Mouse (Mus musculus): Measurements from ENCODE around the gene Trp53bp2. TPM values are rescaled to one million over a fixed set of nuclear protein-coding genes. Genes with fewer than 3 reads are reported as not detected.

The Trp53bp2 gene
- total and polyA plus RNA-seq, 3 experiments = 2.6 to 15.1 TPM; not detected in 1

DNA sequence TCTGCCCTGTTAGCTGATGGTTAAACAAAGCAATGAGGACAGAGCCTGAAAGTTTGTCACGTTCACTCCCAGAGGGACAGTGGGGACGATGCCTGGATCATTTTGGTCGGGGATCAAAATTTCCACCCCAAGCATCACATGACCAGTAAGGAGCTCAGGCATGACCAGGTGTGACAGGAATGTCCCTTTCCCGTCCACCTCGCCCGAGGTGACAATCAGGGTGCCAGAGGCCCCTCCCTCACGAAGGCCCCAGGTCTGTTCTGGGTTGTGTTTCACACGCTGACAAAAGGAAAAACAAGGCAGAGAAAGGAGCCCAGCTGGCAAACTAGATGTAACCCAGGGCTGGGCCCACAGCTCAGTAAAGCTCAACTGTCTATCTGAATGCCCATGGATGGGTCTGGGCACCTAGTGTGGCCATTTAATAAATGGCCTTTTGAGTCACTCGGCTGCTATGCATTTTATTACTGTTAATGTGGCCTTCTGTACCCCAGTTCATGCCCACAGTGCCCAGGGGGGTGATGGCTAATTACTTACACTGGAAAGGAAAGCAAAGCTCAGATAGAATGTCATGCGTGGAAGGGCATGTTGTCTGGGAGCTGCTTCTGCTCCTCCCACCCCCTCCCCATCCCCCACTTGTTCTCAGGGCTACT, 72.8 kb downstream of the Trp53bp2 start:
- H3K79me2 ChIP-seq (ENCODE audit: control insufficient read depth, insufficient read depth, low read length, poor library complexity) = no peaks in the 10 kb centered on the region
- H3K27me3 ChIP-seq (ENCODE audit: control insufficient read depth in 1 of 2, insufficient read depth in 2 of 2, low read length in 2 of 2) = no peaks in the 10 kb centered on the region
- no peaks in the 10 kb centered on the region for H3K36me3 ChIP-seq (ENCODE audit: control insufficient read depth in 1 of 2, insufficient read depth in 2 of 2, low read length in 2 of 2)
- H3K9ac ChIP-seq (ENCODE audit: control insufficient read depth, low read depth, low read length, poor library complexity, severe bottlenecking) = no peak overlapping the region
- no peaks in the 10 kb centered on the region for H3K9me3 ChIP-seq (replicated peaks; ENCODE audit: insufficient read depth, low read length)
- H3K27ac ChIP-seq (ENCODE audit: control insufficient read depth, low read depth, low read length) = no peak overlapping the region
- H3K4me1 ChIP-seq (ENCODE audit: control insufficient read depth in 1 of 2, insufficient read depth in 2 of 2, low read length in 2 of 2) = no peaks in the 10 kb centered on the region
- TF ChIP-seq RAD21 (IDR thresholded peaks at IDR 0.05; ENCODE audit: low read depth, low read length) = no peak
- no peak for TF ChIP-seq TCF12 (IDR thresholded peaks at IDR 0.05; ENCODE audit: low read depth, low read length)
- no peak for TF ChIP-seq MAX (IDR thresholded peaks at IDR 0.05; ENCODE audit: low read length)
- TF ChIP-seq MXI1 (IDR thresholded peaks at IDR 0.05; ENCODE audit: low read depth, low read length) = no peak
- no peak for TF ChIP-seq SIN3A (IDR thresholded peaks at IDR 0.05; ENCODE audit: low read length)
- no peak overlapping the region for H3K4me3 ChIP-seq (ENCODE audit: control insufficient read depth in 1 of 2, insufficient read depth in 1 of 2, low read depth in 2 of 2, low read length in 2 of 2)
- DNase-seq (ENCODE audit: low read depth, low spot score) = no peak

DNA sequence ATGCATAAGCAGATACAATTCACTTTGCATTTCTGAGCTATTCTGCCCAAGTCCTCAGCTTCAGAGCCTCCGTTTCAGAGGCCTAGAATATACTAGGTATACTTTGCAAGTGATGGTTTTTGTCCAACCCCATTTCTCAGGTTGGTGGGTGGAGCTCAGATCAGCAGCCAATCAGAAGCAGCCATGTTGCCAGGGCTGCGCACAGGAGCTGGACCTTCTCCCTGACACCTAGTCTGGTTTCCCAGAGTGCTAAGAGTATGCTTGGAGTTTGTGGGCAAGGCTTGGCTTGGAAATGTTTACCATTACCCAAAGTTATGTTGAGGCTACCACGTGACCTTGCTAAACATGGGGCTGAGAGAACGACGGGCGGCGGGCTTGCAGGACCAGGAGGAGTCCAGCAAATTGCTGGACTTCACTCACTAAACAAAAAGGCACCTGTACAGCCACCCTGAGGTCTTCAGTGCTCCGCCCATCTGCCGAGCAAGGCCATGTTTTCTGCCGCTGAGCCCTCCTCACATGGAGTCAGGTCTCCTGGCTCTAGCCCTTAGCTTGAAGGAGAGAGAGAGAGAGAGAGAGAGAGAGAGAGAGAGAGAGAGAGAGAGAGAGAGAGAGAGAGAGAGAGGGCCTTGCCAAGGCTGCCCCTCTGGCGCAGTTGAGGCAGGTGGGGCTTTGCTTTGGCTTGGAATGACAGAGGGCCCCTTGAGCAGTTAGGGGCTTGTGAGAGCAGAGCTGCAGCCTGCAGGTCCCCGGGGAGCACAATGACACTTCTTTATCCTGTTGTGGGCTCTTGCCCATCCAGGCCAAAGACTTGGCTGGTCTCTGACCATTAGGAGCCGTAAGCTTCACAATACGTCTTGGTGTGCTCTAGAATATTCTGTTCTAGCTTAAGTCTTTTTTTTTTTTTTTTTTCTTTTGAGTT, 74.3 kb downstream of the Trp53bp2 start:
- H3K27me3 ChIP-seq (ENCODE audit: control insufficient read depth in 1 of 2, insufficient read depth in 2 of 2, low read length in 2 of 2) = no peaks in the 10 kb centered on the region
- no peaks in the 10 kb centered on the region for H3K9me3 ChIP-seq (replicated peaks; ENCODE audit: insufficient read depth, low read length)
- H3K9ac ChIP-seq (ENCODE audit: control insufficient read depth, low read depth, low read length, poor library complexity, severe bottlenecking) = no peak overlapping the region
- no peaks in the 10 kb centered on the region for H3K79me2 ChIP-seq (ENCODE audit: control insufficient read depth, insufficient read depth, low read length, poor library complexity)
- no peak for DNase-seq (ENCODE audit: low read depth, low spot score)
- no peaks in the 10 kb centered on the region for H3K4me1 ChIP-seq (ENCODE audit: control insufficient read depth in 1 of 2, insufficient read depth in 2 of 2, low read length in 2 of 2)
- no peak overlapping the region for H3K4me3 ChIP-seq (ENCODE audit: control insufficient read depth in 1 of 2, insufficient read depth in 1 of 2, low read depth in 2 of 2, low read length in 2 of 2)
- H3K27ac ChIP-seq (ENCODE audit: control insufficient read depth, low read depth, low read length) = no peak overlapping the region
- H3K36me3 ChIP-seq (ENCODE audit: control insufficient read depth in 1 of 2, insufficient read depth in 2 of 2, low read length in 2 of 2) = no peaks in the 10 kb centered on the region
- TF ChIP-seq CHD1 (IDR thresholded peaks at IDR 0.05; ENCODE audit: low read depth, low read length) (no peak), MAX (IDR thresholded peaks at IDR 0.05; ENCODE audit: low read length) (no peak), TBP (IDR thresholded peaks at IDR 0.05; ENCODE audit: low read depth, low read length) (no peak), CHD2 (IDR thresholded peaks at IDR 0.05; ENCODE audit: low read length) (no peak), MYB (IDR thresholded peaks at IDR 0.05; ENCODE audit: low read depth, low read length) (no peak), RCOR1 (IDR thresholded peaks at IDR 0.05; ENCODE audit: low read depth, low read length) (no peak), USF2 (IDR thresholded peaks at IDR 0.05; ENCODE audit: borderline replicate concordance in 1 of 2, insufficient read depth in 1 of 2, low read depth in 1 of 2, low read length in 2 of 2) (no peak), POLR2A (IDR thresholded peaks at IDR 0.05; ENCODE audit: control insufficient read depth in 1 of 2, insufficient read depth in 1 of 2, low read depth in 1 of 2, low read length in 2 of 2, poor library complexity in 1 of 2) (no peak), POLR2AphosphoS2 (IDR thresholded peaks at IDR 0.05; ENCODE audit: low read length) (no peak), ZNF384 (IDR thresholded peaks at IDR 0.05; ENCODE audit: low read depth, low read length) (no peak), NELFE (IDR thresholded peaks at IDR 0.05; ENCODE audit: low read depth, low read length) (no peak), MAZ (IDR thresholded peaks at IDR 0.05; ENCODE audit: low read depth, low read length) (no peak), CTCF (IDR thresholded peaks at IDR 0.05 in 2 of 3, conservative IDR thresholded peaks at IDR 0.05 in 1 of 3; ENCODE audit: control insufficient read depth in 1 of 3, insufficient read depth in 1 of 3, low read depth in 2 of 3, low read length in 3 of 3, poor library complexity in 1 of 3, severe bottlenecking in 1 of 3) (no peak), MYC (IDR thresholded peaks at IDR 0.05; ENCODE audit: low read depth, low read length) (no peak), TCF12 (IDR thresholded peaks at IDR 0.05; ENCODE audit: low read depth, low read length) (no peak), ETS1 (IDR thresholded peaks at IDR 0.05; ENCODE audit: low read depth, low read length) (no peak), MEF2A (IDR thresholded peaks at IDR 0.05; ENCODE audit: extremely low read depth, insufficient replicate concordance, low read depth, low read length, poor library complexity, severe bottlenecking) (no peak), MAFK (IDR thresholded peaks at IDR 0.05; ENCODE audit: borderline replicate concordance, low read depth, low read length) (no peak), GATA1 (IDR thresholded peaks at IDR 0.05; ENCODE audit: low read depth, low read length) (no peak)
